Mouse (Mus musculus) E14TG2a.4 (cell line): ENCODE measurements around the gene Eif4e1b.

ENCODE experiments used
- H3K27me3 ChIP-seq: 2 replicates; pipeline ENCODE4 v1.6.1; 2014; ENCODE audit warnings: low read length, control low read depth; ENCODE audit not compliant: insufficient read depth
- H3K36me3 ChIP-seq: 2 replicates; pipeline ENCODE4 v1.6.1; 2014; ENCODE audit warnings: low read length, control low read depth; ENCODE audit not compliant: insufficient read depth
- H3K4me1 ChIP-seq: replicated peaks from 2 replicates; pipeline ENCODE4 v1.6.1; 2014; ENCODE audit warnings: low read depth, low read length, control low read depth
- H3K4me3 ChIP-seq: replicated peaks from 2 replicates; pipeline ENCODE4 v1.5.1; 2014; ENCODE audit warnings: mild to moderate bottlenecking, low read length
- H3K9me3 ChIP-seq: 2 replicates; pipeline ENCODE4 v1.6.1; 2014; ENCODE audit warnings: low read length, control low read depth
- CTCF ChIP-seq: conservative IDR thresholded peaks from 2 replicates; pipeline ENCODE4 v1.5.1; 2014; ENCODE audit warnings: low read length
- NANOG ChIP-seq: IDR thresholded peaks from 2 replicates; pipeline ENCODE4 v1.6.1; 2014; ENCODE audit warnings: borderline replicate concordance, low read length, mixed read lengths
- POU5F1 ChIP-seq: IDR thresholded peaks from 2 replicates; pipeline ENCODE4 v1.6.1; 2014; ENCODE audit warnings: low read length, borderline replicate concordance

Gene Eif4e1b

GRCm38 (mm10) chr13:54805134-54805838, 21.5 kb downstream of the Eif4e1b start:
- H3K4me3 ChIP-seq: no peak overlapping the region
- peaks cover 31% of the 10 kb centered on the region for H3K27me3 ChIP-seq
- TF ChIP-seq NANOG: no peak
- peak; percentile 62 for TF ChIP-seq CTCF
- H3K4me1 ChIP-seq: peaks cover 29% of the 10 kb centered on the region
- no peaks in the 10 kb centered on the region for H3K9me3 ChIP-seq
- no peaks in the 10 kb centered on the region for H3K36me3 ChIP-seq

- no peak for TF ChIP-seq CTCF
- TF ChIP-seq POU5F1: no peak
- no peak for TF ChIP-seq NANOG
- Histone ChIP-seq H3K4me1 (peaks cover 29% of the 10 kb centered on the region), H3K27me3 (peaks cover 33% of the 10 kb centered on the region), H3K36me3 (no peaks in the 10 kb centered on the region), H3K4me3 (0 out of 2 replicates have a peak overlapping the region, but pooled peaks have one; percentile 4), H3K9me3 (no peaks in the 10 kb centered on the region)
These were observed 22.7 kb downstream of the Eif4e1b start for GRCm38 (mm10) chr13:54806434-54806976.

- H3K27me3 ChIP-seq: peaks cover 37% of the 10 kb centered on the region
- no peak overlapping the region for H3K4me3 ChIP-seq
- peaks cover 29% of the 10 kb centered on the region for H3K4me1 ChIP-seq
- no peaks in the 10 kb centered on the region for H3K9me3 ChIP-seq
- no peaks in the 10 kb centered on the region for H3K36me3 ChIP-seq
- TF ChIP-seq NANOG (no peak), POU5F1 (no peak), CTCF (no peak)
These were observed 24.3 kb downstream of the Eif4e1b start for GRCm38 (mm10) chr13:54808067-54808466.

GRCm38 (mm10) chr13:54811476-54811875, 27.7 kb downstream of the Eif4e1b start:
- Histone ChIP-seq H3K9me3 (no peaks in the 10 kb centered on the region), H3K4me1 (peaks cover 4% of the 10 kb centered on the region), H3K4me3 (no peak overlapping the region), H3K27me3 (peaks cover 28% of the 10 kb centered on the region), H3K36me3 (no peaks in the 10 kb centered on the region)
- TF ChIP-seq CTCF (no peak), POU5F1 (no peak), NANOG (no peak)

- no peak for TF ChIP-seq CTCF
- no peak for TF ChIP-seq NANOG
- no peak for TF ChIP-seq POU5F1
These were observed 29.6 kb downstream of the Eif4e1b start for GRCm38 (mm10) chr13:54813381-54813780.

GRCm38 (mm10) chr13:54818399-54819254, 34.8 kb downstream of the Eif4e1b start:
- H3K27me3 ChIP-seq: peaks cover 14% of the 10 kb centered on the region; the same call in 1 of the 2 replicates
- H3K36me3 ChIP-seq: no peaks in the 10 kb centered on the region
- H3K4me3 ChIP-seq: peak overlapping the region; percentile 11; the same call in 1 of the 2 replicates
- TF ChIP-seq CTCF (no peak), POU5F1 (peak; percentile 37; the same call in 1 of the 2 replicates), NANOG (0 out of 2 replicates have a peak, but pooled peaks have one; percentile 13)
- no peaks in the 10 kb centered on the region for H3K9me3 ChIP-seq
- H3K4me1 ChIP-seq: peaks cover 53% of the 10 kb centered on the region

More at GRCm38 (mm10) chr13:54813381-54813780, 29.6 kb downstream of the Eif4e1b start:
- H3K9me3 ChIP-seq: no peaks in the 10 kb centered on the region
- H3K27me3 ChIP-seq: peaks cover 23% of the 10 kb centered on the region
- no peak overlapping the region for H3K4me3 ChIP-seq
- H3K36me3 ChIP-seq: no peaks in the 10 kb centered on the region
- peaks cover 14% of the 10 kb centered on the region for H3K4me1 ChIP-seq

GRCm38 (mm10) chr13:54821106-54821505, 37.3 kb downstream of the Eif4e1b start:
- Histone ChIP-seq H3K27me3 (peaks cover 16% of the 10 kb centered on the region; the same call in 1 of the 2 replicates), H3K4me1 (peaks cover 69% of the 10 kb centered on the region), H3K4me3 (no peak overlapping the region), H3K9me3 (no peaks in the 10 kb centered on the region), H3K36me3 (no peaks in the 10 kb centered on the region)
- TF ChIP-seq POU5F1 (no peak), NANOG (no peak), CTCF (no peak)

- no peak overlapping the region for H3K4me3 ChIP-seq
- TF ChIP-seq CTCF (no peak), POU5F1 (no peak)
- no peaks in the 10 kb centered on the region for H3K36me3 ChIP-seq
- peaks cover 69% of the 10 kb centered on the region for H3K4me1 ChIP-seq
- no peaks in the 10 kb centered on the region for H3K9me3 ChIP-seq
- H3K27me3 ChIP-seq: peaks cover 16% of the 10 kb centered on the region; the same call in 1 of the 2 replicates
These were observed 38.1 kb downstream of the Eif4e1b start for GRCm38 (mm10) chr13:54821931-54822330.
